Comparison of ENCODE assay signal across 7 mouse cellular contexts in genomic region chr13:54716916-54717315, GRCm38 (mm10). TPM values are rescaled to one million over a fixed set of nuclear protein-coding genes. Genes with fewer than 3 reads are reported as not detected.
DNase-seq lines count a peak whose midpoint lies in the region; ATAC-seq and TF ChIP-seq lines count a peak whose summit lies in the region.

No protein-coding gene starts in this region.

- no peaks in the 10 kb centered on the region for H3K9me3 ChIP-seq in midbrain, embryonic 11.5 days (ENCODE audit: control insufficient read depth, low read length)
- H3K9me3 ChIP-seq in midbrain, embryonic 16.5 days (replicated peaks; ENCODE audit: control insufficient read depth, low read length, poor library complexity, severe bottlenecking): no peaks in the 10 kb centered on the region
- no peaks in the 10 kb centered on the region for H3K9me3 ChIP-seq in limb, embryonic 12.5 days

- no peak overlapping the region for H3K4me2 ChIP-seq in midbrain, embryonic 11.5 days
- no peak overlapping the region for H3K4me2 ChIP-seq in midbrain, embryonic 16.5 days (ENCODE audit: low read length)
- no peak overlapping the region for H3K4me2 ChIP-seq in limb, embryonic 12.5 days

- TF ChIP-seq POLR2A in cortical plate, adult 2 months (IDR thresholded peaks at IDR 0.05; ENCODE audit: extremely low read depth, insufficient read depth, low read length): no peak

- WGBS in midbrain, embryonic 11.5 days: 2% methylated on average over 5 of the region's 5 CpGs
- 4% methylated on average over 5 of the region's 5 CpGs for WGBS in midbrain, embryonic 16.5 days
- WGBS in limb, embryonic 12.5 days: 1% methylated on average over 5 of the region's 5 CpGs

- H3K27me3 ChIP-seq in midbrain, embryonic 11.5 days (ENCODE audit: control insufficient read depth, insufficient read depth, low read length): no peaks in the 10 kb centered on the region
- H3K27me3 ChIP-seq in midbrain, embryonic 16.5 days (ENCODE audit: control insufficient read depth, insufficient read depth, low read depth, low read length): no peaks in the 10 kb centered on the region; the same call in 1 of the 2 replicates
- peaks cover 23% of the 10 kb centered on the region for H3K27me3 ChIP-seq in limb, embryonic 12.5 days

- ATAC-seq in midbrain, embryonic 11.5 days (ENCODE audit: low FRiP score): peak; percentile 38; the same call in 1 of the 2 replicates
- ATAC-seq in midbrain, embryonic 16.5 days: no peak
- ATAC-seq in limb, embryonic 12.5 days (ENCODE audit: insufficient number of reproducible peaks, insufficient read depth, low FRiP score, low TSS enrichment, low read depth): no peak

- no peaks in the 10 kb centered on the region for H3K36me3 ChIP-seq in midbrain, embryonic 11.5 days (ENCODE audit: control insufficient read depth, insufficient read depth, low read length)
- no peaks in the 10 kb centered on the region for H3K36me3 ChIP-seq in midbrain, embryonic 16.5 days (ENCODE audit: control insufficient read depth, insufficient read depth, low read length)
- no peaks in the 10 kb centered on the region for H3K36me3 ChIP-seq in limb, embryonic 12.5 days

- no peak for DNase-seq in midbrain, embryonic 11.5 days (ENCODE audit: low spot score, missing footprints)
- DNase-seq in adrenal gland, postnatal 14 days: peak; percentile 66
- peak; percentile 47 for DNase-seq in heart, postnatal 4 days
- peak; percentile 48 for DNase-seq in retina, postnatal 7 days (ENCODE audit: low read depth, low spot score)

- no peak overlapping the region for H3K27ac ChIP-seq in midbrain, embryonic 11.5 days (ENCODE audit: low read depth, low read length)
- H3K27ac ChIP-seq in midbrain, embryonic 16.5 days (ENCODE audit: low read length): no peak overlapping the region
- H3K27ac ChIP-seq in cortical plate, adult 2 months (ENCODE audit: insufficient read depth, low read length): no peak overlapping the region
- H3K27ac ChIP-seq in limb, embryonic 12.5 days: no peak overlapping the region

- H3K4me3 ChIP-seq in midbrain, embryonic 11.5 days (ENCODE audit: low read depth, low read length): no peak overlapping the region
- H3K4me3 ChIP-seq in midbrain, embryonic 16.5 days (ENCODE audit: low read depth, low read length): no peak overlapping the region
- H3K4me3 ChIP-seq in cortical plate, adult 2 months (ENCODE audit: insufficient read depth, low read length): no peak overlapping the region
- H3K4me3 ChIP-seq in limb, embryonic 12.5 days (replicated peaks): no peak overlapping the region

- no peaks in the 10 kb centered on the region for H3K4me1 ChIP-seq in midbrain, embryonic 11.5 days (ENCODE audit: control insufficient read depth, insufficient read depth, low read length)
- H3K4me1 ChIP-seq in midbrain, embryonic 16.5 days (ENCODE audit: control insufficient read depth, insufficient read depth, low read length): no peaks in the 10 kb centered on the region
- H3K4me1 ChIP-seq in cortical plate, adult 2 months (ENCODE audit: control insufficient read depth, insufficient read depth, low read length): no peaks in the 10 kb centered on the region
- H3K4me1 ChIP-seq in limb, embryonic 12.5 days (replicated peaks): no peaks in the 10 kb centered on the region

- peak; percentile 59 for TF ChIP-seq CTCF in cortical plate, adult 2 months (IDR thresholded peaks at IDR 0.05; ENCODE audit: extremely low read depth, insufficient read depth, low read length)

- H3K9ac ChIP-seq in midbrain, embryonic 11.5 days (ENCODE audit: low read length): no peak overlapping the region
- no peak overlapping the region for H3K9ac ChIP-seq in midbrain, embryonic 16.5 days (ENCODE audit: low read depth, low read length)
- 0 out of 2 replicates have a peak overlapping the region, but pooled peaks have one; percentile 18 for H3K9ac ChIP-seq in limb, embryonic 12.5 days (replicated peaks)

RNA-seq across cellular contexts. Expression of gene Cdhr2, which starts 15.7 kb away (rescaled TPM):
- polyA plus RNA-seq in midbrain, embryonic 11.5 days (2014; fragmentation: Nextera tagmentation; extraction: Ambion mirVana): 0.06 TPM in 1 of 2 replicates, not detected in the other
- polyA plus RNA-seq in midbrain, embryonic 16.5 days (2015; fragmentation: Nextera tagmentation; extraction: Ambion mirVana): 0.22 and 0.36 TPM in 2 replicates
- total RNA-seq in adrenal gland, postnatal 14 days (2021): 0.22 TPM in 1 of 2 replicates, not detected in the other
- 0.25 and 0.29 TPM in 2 replicates for polyA plus RNA-seq in cortical plate, adult 2 months (2012; rRNA removed)
- total RNA-seq in heart, postnatal 4 days (2021): not detected
- 0.05 and 0.08 TPM in 2 replicates for polyA plus RNA-seq in limb, embryonic 12.5 days (2016; fragmentation: Nextera tagmentation; extraction: Ambion mirVana)

RNA-seq across cellular contexts. Expression of gene Rnf44, which starts 23.2 kb away (rescaled TPM):
- polyA plus RNA-seq in midbrain, embryonic 11.5 days (2014; fragmentation: Nextera tagmentation; extraction: Ambion mirVana): 88.6 and 111 TPM in 2 replicates
- polyA plus RNA-seq in midbrain, embryonic 16.5 days (2015; fragmentation: Nextera tagmentation; extraction: Ambion mirVana): 65.3 and 67.2 TPM in 2 replicates
- 112 and 118 TPM in 2 replicates for total RNA-seq in adrenal gland, postnatal 14 days (2021)
- polyA plus RNA-seq in cortical plate, adult 2 months (2012; rRNA removed): 129 and 131 TPM in 2 replicates
- 10 to 100 TPM; 60.7 to 67.0 TPM for total RNA-seq in heart, postnatal 4 days (2021)
- 70.0 and 71.8 TPM in 2 replicates for polyA plus RNA-seq in limb, embryonic 12.5 days (2016; fragmentation: Nextera tagmentation; extraction: Ambion mirVana)

RNA-seq across cellular contexts. Expression of gene Gprin1, which starts 32.8 kb away (rescaled TPM):
- polyA plus RNA-seq in midbrain, embryonic 11.5 days (2014; fragmentation: Nextera tagmentation; extraction: Ambion mirVana): 9.8 and 10.8 TPM in 2 replicates
- 5.5 and 6.6 TPM in 2 replicates for polyA plus RNA-seq in midbrain, embryonic 16.5 days (2015; fragmentation: Nextera tagmentation; extraction: Ambion mirVana)
- total RNA-seq in adrenal gland, postnatal 14 days (2021): 3.5 and 5.1 TPM in 2 replicates
- 57.2 and 62.1 TPM in 2 replicates for polyA plus RNA-seq in cortical plate, adult 2 months (2012; rRNA removed)
- under 1 TPM; 0.10 to 0.11 TPM for total RNA-seq in heart, postnatal 4 days (2021)
- polyA plus RNA-seq in limb, embryonic 12.5 days (2016; fragmentation: Nextera tagmentation; extraction: Ambion mirVana): 0.45 and 0.51 TPM in 2 replicates

RNA-seq across cellular contexts. Expression of gene Sncb, which starts 49.5 kb away (rescaled TPM):
- 1.3 TPM in 2 replicates for polyA plus RNA-seq in midbrain, embryonic 11.5 days (2014; fragmentation: Nextera tagmentation; extraction: Ambion mirVana)
- polyA plus RNA-seq in midbrain, embryonic 16.5 days (2015; fragmentation: Nextera tagmentation; extraction: Ambion mirVana): 68.2 and 97.6 TPM in 2 replicates
- total RNA-seq in adrenal gland, postnatal 14 days (2021): 0.96 and 2.5 TPM in 2 replicates
- 734 and 773 TPM in 2 replicates for polyA plus RNA-seq in cortical plate, adult 2 months (2012; rRNA removed)
- total RNA-seq in heart, postnatal 4 days (2021): not detected
- polyA plus RNA-seq in limb, embryonic 12.5 days (2016; fragmentation: Nextera tagmentation; extraction: Ambion mirVana): not detected in 2 replicates
